Mouse (Mus musculus): ENCODE results near the gene Cggbp1. TPM values are rescaled to one million over a fixed set of nuclear protein-coding genes. Genes with fewer than 3 reads are reported as not detected.

Gene Cggbp1
- 28.7 and 30.5 TPM in 2 replicates for polyA plus RNA-seq (2015; fragmentation: Nextera tagmentation; extraction: Ambion mirVana)

DNA sequence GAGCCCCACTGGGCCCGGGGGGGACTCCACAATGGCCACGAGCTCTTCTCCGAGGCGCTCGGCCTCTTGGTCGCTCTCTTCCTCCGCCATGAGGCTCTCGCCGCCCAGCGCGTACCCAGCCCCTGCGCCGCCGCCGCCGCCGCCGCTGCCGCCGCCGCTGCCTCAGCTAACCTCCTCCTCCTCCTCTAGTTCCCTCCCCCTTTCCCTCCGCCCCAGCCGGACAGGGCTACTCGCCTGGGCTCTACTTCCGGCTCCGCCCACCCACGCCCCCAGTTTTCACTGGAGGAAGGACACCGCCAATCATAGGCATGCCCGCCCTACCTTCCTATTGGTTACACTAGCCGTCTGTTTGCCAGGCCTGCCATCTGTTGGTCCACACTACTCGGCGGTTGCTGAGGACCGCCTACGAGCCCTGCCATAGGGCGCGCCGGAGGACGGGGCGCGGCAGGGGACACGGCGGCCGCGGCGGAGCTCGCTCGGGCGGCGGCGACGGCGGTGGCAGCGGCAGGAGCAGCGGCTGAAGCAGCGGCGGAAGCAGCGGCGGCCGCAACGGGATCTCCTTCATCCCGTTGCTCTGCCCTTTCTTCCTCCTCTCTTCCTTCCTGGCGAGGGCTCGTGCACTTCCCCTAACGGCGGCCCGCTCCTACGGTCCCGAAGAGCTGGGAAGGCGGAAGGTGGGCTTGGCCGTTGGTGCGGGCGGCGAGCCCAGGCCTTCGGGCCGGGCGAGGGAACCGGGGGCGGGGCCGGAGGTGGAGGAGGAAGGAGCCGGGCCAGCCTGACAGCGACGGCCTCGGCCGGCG is at the start of gene Cggbp1, which contains the start of gene Zfp654:
Gene Cggbp1 (plus strand): TSS at position 434 of the 800 bp plus-strand sequence.
Gene Zfp654 (minus strand): TSS at position 90 of the 800 bp plus-strand sequence.

Other genes starting within 250 kb of the Cggbp1 start
- not detected in 2 replicates for gene Csnka2ip, start 249.6 kb upstream of the Cggbp1 start, polyA plus RNA-seq (2015; fragmentation: Nextera tagmentation; extraction: Ambion mirVana)
- gene 4930453N24Rik, start 80.8 kb upstream of the Cggbp1 start, polyA plus RNA-seq (2015; fragmentation: Nextera tagmentation; extraction: Ambion mirVana): 18.2 and 18.5 TPM in 2 replicates
- gene Zfp654, start 344 bp upstream of the Cggbp1 start, polyA plus RNA-seq (2015; fragmentation: Nextera tagmentation; extraction: Ambion mirVana): 2.5 and 2.6 TPM in 2 replicates